Mouse (Mus musculus) limb, embryonic 14.5 days (tissue): ENCODE results near the gene Myo1a. TPM values are rescaled to one million over a fixed set of nuclear protein-coding genes. Genes with fewer than 3 reads are reported as not detected.
"Not testable (repeated sequence)": the region's sequence is repeated elsewhere in the genome, so short reads cannot be mapped to it uniquely, and the experiment has no call there.

Experiments
- ATAC-seq: fragments of 200-750 bp; cut with Nextera tagmentation; 2 replicates; pipeline ENCODE4 v1.8.0; 2017; ENCODE audit warnings: low read depth, moderate number of reproducible peaks, moderate TSS enrichment; ENCODE audit not compliant: low FRiP score
- DNase-seq: peaks from one replicate; pipeline ENCODE4 v3.0.0-alpha.2; 2015; ENCODE audit warnings: low spot score
- H3K27ac ChIP-seq: fragments of 300-500 bp; sonication (generic); replicated peaks from 2 replicates; pipeline ENCODE4 v1.5.1; 2014; ENCODE audit warnings: low read depth, mild to moderate bottlenecking, low read length, moderate library complexity, mixed read lengths
- H3K27me3 ChIP-seq: fragments of 300-500 bp; sonication (generic); 2 replicates; pipeline ENCODE4 v1.6.1; 2014; ENCODE audit warnings: low read length, mixed read lengths; ENCODE audit not compliant: control insufficient read depth, insufficient read depth
- H3K36me3 ChIP-seq: fragments of 300-500 bp; sonication (generic); 2 replicates; pipeline ENCODE4 v1.6.1; 2014; ENCODE audit warnings: mild to moderate bottlenecking, low read length, moderate library complexity, mixed read lengths; ENCODE audit not compliant: control insufficient read depth, insufficient read depth
- H3K4me1 ChIP-seq: fragments of 300-500 bp; sonication (generic); 2 replicates; pipeline ENCODE4 v1.6.1; 2014; ENCODE audit warnings: antibody characterized with exemption, low read length, mixed read lengths; ENCODE audit not compliant: control insufficient read depth, insufficient read depth
- H3K4me2 ChIP-seq: fragments of 300-500 bp; sonication (generic); replicated peaks from 2 replicates; pipeline ENCODE4 v1.6.1; 2014; ENCODE audit warnings: low read depth, mild to moderate bottlenecking, low read length, moderate library complexity; ENCODE audit not compliant: severe bottlenecking
- H3K4me3 ChIP-seq: fragments of 300-500 bp; sonication (generic); replicated peaks from 2 replicates; pipeline ENCODE4 v1.5.1; 2014; ENCODE audit warnings: low read length
- H3K9ac ChIP-seq: fragments of 300-500 bp; sonication (generic); 2 replicates; pipeline ENCODE4 v1.6.1; 2014; ENCODE audit warnings: mild to moderate bottlenecking, low read depth, low read length, moderate library complexity; ENCODE audit not compliant: severe bottlenecking
- H3K9me3 ChIP-seq: fragments of 300-500 bp; sonication (generic); 2 replicates; pipeline ENCODE4 v1.6.1; 2016; ENCODE audit warnings: low read length; ENCODE audit not compliant: control insufficient read depth
- POLR2A ChIP-seq: fragments of 200-500 bp; IDR thresholded peaks from 2 replicates; pipeline ENCODE4 v1.8.0; 2012; ENCODE audit warnings: inconsistent platforms, mild to moderate bottlenecking, moderate library complexity, borderline replicate concordance; ENCODE audit not compliant: insufficient read depth, insufficient read length; ENCODE audit errors: extremely low read depth
- WGBS: fragments of 180-500 bp; shearing (Covaris S2); extraction: QIAGEN DNeasy Blood & Tissue Kit; methylation state at CpG from one replicate; pipeline ENCODE4 v1.1.7; 2014; 5-methylcytosine and 5-hydroxymethylcytosine counted together
- polyA plus RNA-seq, 2 experiments: library from polyadenylated mRNA; depleted of rRNA in 1 of 2; stranded (reverse) in 1 of 2; unstranded in 1 of 2; fragments of >200 nt; fragmentation: Nextera tagmentation in 1 of 2; extraction: Ambion mirVana in 1 of 2; gene quantifications; 2 replicates each; pipeline versions ENCODE4 v1.2.1 to v1.2.3; 2012 to 2014

Myo1a gene
- polyA plus RNA-seq, 2 experiments: 0.30 to 1.7 TPM

- Histone ChIP-seq H3K27ac (no peak overlapping the region), H3K4me3 (no peak overlapping the region), H3K9me3 (no peaks in the 10 kb centered on the region), H3K9ac (no peak overlapping the region), H3K36me3 (no peaks in the 10 kb centered on the region), H3K27me3 (no peaks in the 10 kb centered on the region), H3K4me1 (no peaks in the 10 kb centered on the region; the same call in 1 of the 2 replicates), H3K4me2 (no peak overlapping the region)
- no peak for DNase-seq
- WGBS: 76% methylated on average over 3 of the region's 3 CpGs
- ATAC-seq: no peak
- no peak for TF ChIP-seq POLR2A
Measured at GRCm38 (mm10) chr10:127755246-127755645, 50.3 kb downstream of the Myo1a start.

- 46% methylated on average over 17 of the region's 18 CpGs for WGBS
- DNase-seq: no peak
- Histone ChIP-seq H3K27ac (no peak overlapping the region), H3K27me3 (no peaks in the 10 kb centered on the region), H3K9me3 (no peaks in the 10 kb centered on the region), H3K4me1 (no peaks in the 10 kb centered on the region; the same call in 1 of the 2 replicates), H3K9ac (no peak overlapping the region), H3K4me2 (peak overlapping the region; percentile 20), H3K4me3 (no peak overlapping the region), H3K36me3 (no peaks in the 10 kb centered on the region)
- no peak for ATAC-seq
- TF ChIP-seq POLR2A: no peak
Measured at GRCm38 (mm10) chr10:127755770-127756468, 50.9 kb downstream of the Myo1a start.

GRCm38 (mm10) chr10:127759181-127760110 lies 54.5 kb downstream of the Myo1a start, which contains the start of the genes Rdh1 and Rdh16f1:
Rdh1 (plus strand) TSS chr10:127759721.
Rdh16f1 (plus strand) TSS chr10:127759787.
- DNase-seq: no peak
- no peak within 1 kb of the TSS for H3K9ac ChIP-seq

GRCm38 (mm10) chr10:127762926-127763325 lies 58.0 kb downstream of the Myo1a start:
- H3K9ac ChIP-seq, DNase-seq, H3K36me3 ChIP-seq, H3K27me3 ChIP-seq, H3K4me1 ChIP-seq, H3K4me3 ChIP-seq, ATAC-seq, H3K27ac ChIP-seq, H3K4me2 ChIP-seq, H3K9me3 ChIP-seq: not testable (repeated sequence)
- WGBS: 88% methylated on average over 10 of the region's 10 CpGs

More at GRCm38 (mm10) chr10:127759181-127760110, 54.5 kb downstream of the Myo1a start, which contains the start of the genes Rdh1 and Rdh16f1:
- Histone ChIP-seq H3K36me3 (no peaks in the 10 kb centered on the region), H3K4me2 (no peak within 1 kb of the TSS), H3K27me3 (no peaks in the 10 kb centered on the region), H3K9me3 (no peaks in the 10 kb centered on the region), H3K4me3 (no peak within 1 kb of the TSS), H3K4me1 (no peaks in the 10 kb centered on the region; the same call in 1 of the 2 replicates), H3K27ac (no peak within 1 kb of the TSS)
- WGBS: 50% methylated on average over 9 of the region's 9 CpGs
- TF ChIP-seq POLR2A: no peak
- no peak for ATAC-seq

- no peak for ATAC-seq
- no peak for DNase-seq
- H3K36me3 ChIP-seq: no peaks in the 10 kb centered on the region
- 61% methylated on average over 12 of the region's 12 CpGs for WGBS
- no peak overlapping the region for H3K9ac ChIP-seq
- H3K4me1 ChIP-seq: no peaks in the 10 kb centered on the region
- H3K27me3 ChIP-seq: no peaks in the 10 kb centered on the region
- TF ChIP-seq POLR2A: no peak
- no peaks in the 10 kb centered on the region for H3K9me3 ChIP-seq
- H3K4me2 ChIP-seq: no peak overlapping the region
- no peak overlapping the region for H3K4me3 ChIP-seq
- H3K27ac ChIP-seq: no peak overlapping the region
Measured at GRCm38 (mm10) chr10:127763914-127764680, 59.1 kb downstream of the Myo1a start.
